Mouse (Mus musculus): ENCODE data around the gene Dock10. TPM values are rescaled to one million over a fixed set of nuclear protein-coding genes. Genes with fewer than 3 reads are reported as not detected.
A peak's percentile ranks its signal among the peaks of the same experiment; 100 is the strongest.

Dock10 gene
- polyA plus RNA-seq, 1 experiment, result 43.0 TPM

DNA sequence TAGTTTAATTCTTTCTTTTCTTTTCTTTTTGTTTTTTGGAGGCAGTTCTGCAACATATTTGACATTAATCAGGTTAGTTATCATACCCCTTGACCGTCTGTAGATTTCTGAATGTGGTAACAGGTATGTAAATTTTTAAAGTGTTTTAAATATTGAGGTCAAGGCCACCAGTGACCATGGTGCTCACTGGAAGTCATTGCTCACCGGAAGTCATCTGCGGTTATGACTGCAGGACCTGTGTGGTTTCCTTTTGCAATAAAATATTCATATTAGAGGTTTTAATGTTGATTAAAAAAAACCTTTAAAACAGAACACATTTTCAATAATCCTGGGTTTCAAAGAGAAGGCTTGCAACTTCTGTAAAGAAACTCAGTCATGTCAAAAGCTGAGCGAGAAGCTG, 28.2 kb downstream of the Dock10 start:
- no peak for DNase-seq (ENCODE audit: extremely low spot score in 1 of 2, low spot score in 1 of 2)

DNA sequence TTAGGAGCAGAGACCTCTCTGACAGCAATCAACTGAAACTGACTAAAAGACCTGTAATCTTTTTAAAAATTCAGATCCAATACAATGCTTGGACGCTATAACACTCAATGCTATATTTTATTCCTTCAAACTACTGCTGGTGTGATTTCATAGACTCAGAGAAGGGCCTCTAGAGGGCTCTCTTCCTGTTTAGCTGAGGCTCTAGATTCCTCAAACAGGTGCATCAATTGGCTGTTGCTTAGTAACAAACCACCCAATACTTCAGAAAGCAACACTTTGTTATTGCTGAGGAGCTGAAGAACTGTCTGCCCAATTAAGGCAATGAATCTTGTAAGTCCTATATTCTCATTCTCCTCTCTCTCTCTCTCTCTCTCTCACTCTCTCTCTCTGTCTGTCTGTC, 30.1 kb downstream of the Dock10 start:
- no peak for DNase-seq (ENCODE audit: extremely low spot score in 1 of 2, low spot score in 1 of 2)

DNA sequence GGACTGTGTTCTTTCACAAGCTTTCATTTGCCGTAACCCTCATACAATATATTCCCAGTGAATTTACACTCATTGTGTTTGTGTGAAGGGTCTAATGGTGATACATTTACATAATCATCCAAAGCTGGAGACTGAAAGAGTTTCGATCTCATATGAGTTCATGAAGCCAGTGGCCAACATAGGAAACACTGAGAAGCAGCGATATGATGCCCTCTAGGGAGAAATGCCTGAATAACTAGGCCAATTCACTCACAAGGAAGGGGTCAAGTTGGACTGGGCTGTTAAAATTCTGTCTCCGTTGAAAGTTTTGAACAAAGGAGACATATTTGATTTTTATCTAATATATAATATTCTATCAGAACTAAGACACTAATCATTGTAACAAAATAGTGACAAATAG, 30.9 kb downstream of the Dock10 start:
- no peak for DNase-seq (ENCODE audit: extremely low spot score in 1 of 2, low spot score in 1 of 2)

DNA sequence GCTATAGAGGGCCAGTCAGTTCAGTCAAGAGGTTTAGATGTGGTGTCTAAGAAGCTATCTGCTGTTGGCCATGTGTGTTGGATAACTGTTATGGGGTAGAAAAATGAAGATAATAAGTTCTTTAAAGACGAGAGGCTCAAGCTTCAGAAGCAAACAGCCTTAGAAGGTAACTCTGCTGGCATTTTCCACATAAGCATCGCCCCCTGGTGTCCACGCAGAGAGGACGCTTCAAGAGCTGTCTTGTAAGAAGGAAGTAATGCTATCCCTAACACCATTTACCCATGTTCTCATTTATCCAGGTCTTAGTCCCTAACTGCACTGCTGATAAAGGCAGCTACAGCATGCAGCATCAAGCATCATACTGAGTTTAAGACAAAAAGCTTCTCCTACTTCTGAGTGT, 35.7 kb downstream of the Dock10 start:
- peak in 1 of 2 experiments; percentile 64 for DNase-seq (ENCODE audit: extremely low spot score in 1 of 2, low spot score in 1 of 2)

DNA sequence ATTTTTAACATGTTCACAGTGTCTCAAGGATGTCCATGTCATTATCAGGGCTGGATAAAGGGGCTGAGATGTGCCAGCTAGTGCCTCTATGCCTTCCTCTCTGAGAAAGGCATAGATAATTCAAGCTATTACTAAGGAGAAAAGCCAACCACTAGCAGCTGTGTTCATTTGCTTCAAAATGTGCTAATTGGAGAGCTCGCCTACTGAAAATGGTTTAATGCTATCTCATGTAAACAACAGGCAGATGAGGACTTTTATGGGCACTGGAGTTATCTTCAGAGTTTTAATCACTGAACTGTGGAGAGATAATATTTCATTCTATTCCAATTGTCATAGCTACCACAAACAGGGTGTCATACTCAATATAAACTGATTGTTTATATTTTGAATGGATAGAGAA, 36.3 kb downstream of the Dock10 start:
- DNase-seq (ENCODE audit: extremely low spot score in 1 of 2, low spot score in 1 of 2), result no peak

DNA sequence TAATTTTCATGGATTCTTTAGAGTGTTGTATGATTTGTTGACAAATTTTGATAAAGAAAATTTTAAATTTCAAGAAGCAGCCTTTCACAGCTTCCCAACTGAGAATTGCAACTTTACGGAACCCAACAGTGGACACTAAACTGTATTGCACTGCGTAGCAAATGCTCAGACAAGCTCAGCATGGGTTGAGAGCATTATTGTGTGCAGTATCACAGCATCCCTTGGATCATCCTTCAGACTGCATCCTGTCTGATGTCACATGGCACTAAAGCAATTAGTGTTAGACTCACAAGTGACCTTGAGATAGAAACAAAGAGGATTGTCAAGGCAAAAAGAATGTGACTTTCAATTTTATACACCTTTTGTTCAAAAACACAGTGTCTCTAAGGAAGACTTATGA, 37.1 kb downstream of the Dock10 start:
- no peak for DNase-seq (ENCODE audit: extremely low spot score in 1 of 2, low spot score in 1 of 2)

DNA sequence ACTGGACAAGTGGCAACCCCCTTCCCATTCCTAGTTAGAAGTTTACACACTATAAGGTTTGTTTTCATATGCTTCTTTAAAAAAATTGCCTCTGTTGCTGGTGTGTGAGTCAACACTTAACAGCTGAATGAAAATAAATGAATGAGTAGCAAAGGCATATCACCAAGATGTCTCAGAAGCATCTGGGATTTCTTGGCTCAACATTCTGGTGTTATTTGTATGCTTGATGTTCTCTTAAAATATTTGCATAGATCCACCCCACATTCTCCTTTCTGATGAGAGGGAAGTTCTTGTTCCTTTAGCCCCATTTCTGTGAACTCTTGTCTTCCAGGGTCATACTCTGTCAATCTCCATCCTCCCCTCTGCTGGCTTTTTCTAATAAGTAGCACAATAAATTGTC, 38.2 kb downstream of the Dock10 start:
- peak in 1 of 2 experiments; percentile 20 for DNase-seq (ENCODE audit: extremely low spot score in 1 of 2, low spot score in 1 of 2)

DNA sequence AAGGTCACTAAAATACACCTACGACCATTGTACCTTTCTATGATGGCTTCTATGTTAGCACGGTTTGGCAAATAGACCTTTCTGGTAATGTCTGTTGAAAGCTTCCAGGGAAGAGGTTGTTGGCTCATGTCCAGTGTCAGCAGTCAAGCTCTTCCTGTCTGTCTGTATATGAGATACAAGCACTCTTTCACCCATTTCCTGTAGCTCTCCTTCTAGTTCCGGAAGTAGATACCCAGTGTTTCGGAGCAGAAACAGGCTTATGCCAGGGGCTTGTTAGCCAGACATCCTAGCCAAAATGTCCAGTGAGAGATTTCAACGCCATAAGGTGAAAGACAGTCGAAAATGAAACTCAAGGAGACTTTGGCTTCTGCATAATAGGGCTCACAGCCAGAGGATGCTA, 38.9 kb downstream of the Dock10 start:
- no peak for DNase-seq (ENCODE audit: extremely low spot score in 1 of 2, low spot score in 1 of 2)

DNA sequence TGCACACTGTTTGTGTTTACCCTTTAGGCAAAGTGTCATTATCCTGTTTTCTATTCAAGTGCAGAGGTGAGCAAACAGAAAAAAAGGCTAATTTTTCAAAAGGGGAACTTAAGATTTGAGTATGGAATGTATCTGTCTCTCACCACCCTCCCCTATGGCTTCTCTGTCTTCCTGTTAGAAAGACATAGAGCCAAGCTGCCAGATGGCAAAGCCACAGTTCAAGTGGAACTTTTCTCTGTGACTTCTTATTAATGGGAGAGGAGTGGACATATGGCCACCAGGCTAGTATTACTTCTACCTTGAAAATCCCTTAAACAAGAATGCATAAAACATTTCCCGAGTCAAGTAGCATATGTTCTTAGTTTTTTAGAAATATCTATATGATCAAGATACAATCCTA, 39.7 kb downstream of the Dock10 start:
- no peak for DNase-seq (ENCODE audit: extremely low spot score in 1 of 2, low spot score in 1 of 2)

DNA sequence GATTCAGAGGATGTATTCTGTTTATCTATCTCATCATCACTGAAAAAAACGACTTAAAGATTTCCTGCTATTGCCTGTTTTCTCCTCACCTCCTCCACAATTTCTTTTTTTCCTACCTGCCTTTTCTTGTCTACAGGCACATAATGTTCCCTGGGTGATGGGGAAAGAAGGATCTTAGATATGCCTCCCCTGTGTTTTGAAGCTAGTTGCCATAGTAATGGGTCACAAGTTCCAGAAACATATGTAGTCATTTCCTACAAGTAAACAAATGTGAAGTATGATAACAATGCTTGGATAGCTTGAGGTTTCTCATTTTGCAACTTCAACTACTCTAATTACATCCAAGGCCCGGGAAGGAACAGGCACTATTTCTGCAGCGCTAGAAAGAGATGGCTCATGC, 42.4 kb downstream of the Dock10 start:
- DNase-seq (ENCODE audit: extremely low spot score in 1 of 2, low spot score in 1 of 2), result no peak

DNA sequence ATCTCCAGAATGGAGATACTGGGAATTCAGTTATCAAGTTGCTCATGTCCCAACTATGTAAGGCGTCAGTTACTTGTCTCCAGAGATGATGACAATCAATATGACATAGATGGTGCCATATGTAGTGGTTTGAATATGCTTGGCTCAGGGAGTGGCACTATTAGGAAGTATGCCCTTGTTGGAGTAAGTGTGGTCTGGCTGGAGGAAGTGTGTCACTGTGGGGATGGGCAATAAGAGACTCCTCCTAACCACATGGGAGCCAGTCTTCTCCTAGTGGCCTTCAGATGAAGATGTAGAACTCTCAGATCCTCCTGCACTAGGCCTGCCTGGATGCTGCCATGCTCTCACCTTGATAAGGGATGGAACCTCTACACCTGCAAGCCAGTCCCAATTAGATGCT, 44.4 kb downstream of the Dock10 start:
- no peak for DNase-seq (ENCODE audit: extremely low spot score in 1 of 2, low spot score in 1 of 2)

DNA sequence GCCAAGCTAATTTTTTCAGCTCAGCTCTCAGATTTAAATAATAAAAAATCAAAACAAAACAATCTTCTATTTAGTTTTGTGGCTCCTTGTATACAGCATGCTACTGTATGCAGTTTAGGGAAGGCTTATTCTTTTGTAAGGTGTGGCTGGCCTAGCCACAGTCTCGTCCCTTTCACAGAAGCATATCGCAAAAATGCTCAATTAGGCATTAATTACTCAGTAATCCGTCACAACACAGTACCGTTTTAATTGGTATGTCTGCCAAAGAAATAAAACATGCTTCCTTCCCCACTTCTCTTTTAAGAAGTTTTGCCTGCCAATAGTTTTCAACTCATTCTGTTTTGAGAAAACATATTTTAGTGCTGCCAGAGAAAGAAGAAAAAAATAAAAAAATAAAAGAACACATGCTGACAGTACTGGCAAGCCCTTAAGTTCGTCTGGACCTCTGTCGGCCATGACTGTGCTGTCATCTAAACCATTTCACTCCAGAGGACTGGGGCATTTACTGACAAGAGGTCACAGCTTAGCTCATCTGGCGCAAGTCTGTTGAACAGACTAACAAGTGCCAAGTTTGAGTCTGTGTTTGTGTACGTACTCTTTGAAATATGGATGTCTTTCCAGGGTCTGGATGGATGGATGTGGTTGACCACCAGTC, 47.6 kb downstream of the Dock10 start:
- no peak for DNase-seq (ENCODE audit: extremely low spot score in 1 of 2, low spot score in 1 of 2)

DNA sequence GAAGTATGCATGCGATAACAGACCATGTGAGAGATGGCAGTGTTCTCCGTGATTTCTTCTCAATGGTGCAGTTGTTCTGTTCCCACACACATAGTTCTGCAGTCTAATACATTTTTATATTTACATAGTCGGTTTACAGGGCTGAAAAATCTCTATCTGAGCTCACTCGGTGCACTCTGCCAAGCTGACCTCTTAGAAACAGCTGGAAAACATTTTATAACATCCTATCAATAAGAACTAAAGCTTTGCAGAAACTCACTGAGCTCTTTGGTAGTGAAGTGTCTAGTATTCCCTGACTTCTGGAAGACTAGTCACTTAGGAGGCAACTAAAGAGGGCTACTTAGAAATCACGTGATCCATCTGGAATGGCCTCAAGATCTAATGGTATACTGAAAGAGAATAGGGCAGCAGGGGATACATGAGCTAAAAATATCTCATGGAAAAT, 48.2 kb downstream of the Dock10 start:
- no peak for DNase-seq (ENCODE audit: extremely low spot score in 1 of 2, low spot score in 1 of 2)

DNA sequence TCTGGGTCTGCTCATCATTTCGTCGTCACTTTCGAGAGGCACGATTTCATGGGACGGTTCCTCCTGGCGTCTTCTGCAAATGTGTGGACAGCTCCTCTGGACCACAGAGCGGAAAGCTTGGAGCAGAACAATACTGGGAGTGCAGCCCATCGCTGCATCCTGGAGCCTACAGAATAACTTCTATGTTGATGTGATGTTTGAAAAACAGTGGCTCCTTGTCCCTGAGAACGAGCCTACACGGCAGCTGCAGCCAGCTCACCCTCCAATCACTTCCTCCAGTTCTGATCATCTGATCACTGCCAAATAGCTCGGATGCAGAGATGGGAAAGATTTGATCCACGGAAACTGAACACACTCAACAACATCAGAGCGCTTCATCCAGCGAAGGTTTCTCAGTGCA, 49.0 kb downstream of the Dock10 start:
- DNase-seq (ENCODE audit: extremely low spot score in 1 of 2, low spot score in 1 of 2), result peak in 1 of 2 experiments; percentile 33

DNA sequence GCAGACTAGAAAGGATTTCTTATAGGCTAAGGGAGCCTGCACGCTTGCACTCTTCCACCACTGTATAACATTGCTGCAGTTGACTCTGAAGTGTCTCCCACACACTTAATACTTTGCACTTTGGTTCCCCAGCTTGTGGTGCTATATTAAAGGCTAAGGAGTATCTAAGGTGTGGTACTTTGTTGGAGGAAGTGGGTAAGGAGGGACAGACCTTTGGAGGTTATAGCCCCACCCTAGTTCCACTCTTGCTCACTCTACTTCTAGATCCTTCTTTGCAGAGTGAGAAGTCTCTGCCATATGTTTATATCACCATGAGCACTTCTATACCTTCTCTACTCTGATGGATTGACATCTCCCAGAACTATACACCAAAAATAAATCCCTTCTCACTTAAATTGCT, 55.0 kb downstream of the Dock10 start:
- DNase-seq (ENCODE audit: extremely low spot score in 1 of 2, low spot score in 1 of 2), result no peak

DNA sequence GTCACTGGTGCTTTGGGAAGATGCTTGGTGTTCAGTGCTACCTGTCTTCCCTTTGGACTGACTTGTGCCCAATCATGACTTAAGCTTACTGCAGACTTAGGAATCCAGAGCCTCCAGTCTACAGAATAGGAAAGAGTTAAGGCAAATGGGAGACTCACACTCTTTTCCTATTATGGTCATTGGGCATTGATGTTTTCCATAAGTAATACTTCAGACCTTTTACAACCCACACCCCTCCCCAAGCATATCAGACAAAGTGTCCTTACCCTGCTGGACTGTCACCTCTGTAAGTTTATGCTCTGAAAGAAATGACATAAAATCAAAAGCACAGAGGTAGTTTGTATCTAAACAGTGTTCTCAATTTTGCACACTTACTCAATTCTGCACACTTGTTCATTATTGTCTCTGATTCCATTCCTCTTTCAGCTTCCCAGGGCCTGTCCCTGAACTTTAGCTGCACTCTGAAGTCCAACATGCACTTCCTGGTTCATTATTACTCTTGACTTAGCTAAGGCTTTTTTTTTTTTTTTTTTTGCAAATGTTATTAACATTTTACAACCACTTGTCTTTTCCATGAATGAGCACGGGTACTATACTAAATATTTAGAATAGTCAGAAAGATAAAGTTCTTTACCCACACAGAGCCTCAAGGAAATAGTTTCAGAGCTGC, 82.2 kb downstream of the Dock10 start:
- DNase-seq (ENCODE audit: extremely low spot score in 1 of 2, low spot score in 1 of 2), result no peak

DNA sequence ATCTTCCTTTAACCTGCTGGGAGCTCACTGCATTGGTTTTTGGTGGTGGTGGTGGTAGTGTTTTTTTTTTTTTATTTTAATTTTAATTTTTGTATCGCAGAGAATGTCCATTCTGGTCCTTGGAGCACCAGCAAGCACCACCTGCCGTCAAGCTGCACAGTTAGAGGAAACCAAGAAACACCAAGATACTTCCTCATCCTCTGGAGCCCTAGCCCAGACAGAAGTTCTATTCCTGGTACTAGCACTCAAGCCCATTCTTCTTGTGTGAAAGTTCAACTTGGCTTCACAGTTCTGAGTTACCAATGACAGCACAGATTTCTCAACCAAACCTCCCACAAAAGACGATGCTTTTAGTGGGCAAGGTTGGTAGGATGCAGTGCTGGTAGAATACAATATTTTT, 86.6 kb downstream of the Dock10 start:
- DNase-seq (ENCODE audit: extremely low spot score in 1 of 2, low spot score in 1 of 2), result no peak

DNA sequence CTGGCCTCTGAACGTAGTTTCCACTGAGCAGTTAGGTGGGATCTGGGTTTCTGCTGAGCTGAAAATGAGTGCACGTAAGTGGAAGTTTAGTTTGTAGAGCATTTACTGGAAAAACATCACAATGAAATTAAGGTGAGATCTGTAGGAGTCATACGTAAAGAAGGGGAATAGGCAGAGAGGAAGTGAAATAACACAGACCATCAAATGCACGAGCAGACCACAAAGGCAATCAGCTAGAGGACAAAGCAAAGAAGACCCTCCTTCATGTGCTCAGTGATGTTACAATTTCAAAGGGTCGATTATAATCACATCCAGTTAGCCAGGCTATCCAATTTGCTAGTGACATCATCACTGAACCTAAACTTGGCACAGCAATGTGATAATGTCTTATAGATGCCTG, 87.3 kb downstream of the Dock10 start:
- no peak for DNase-seq (ENCODE audit: extremely low spot score in 1 of 2, low spot score in 1 of 2)

DNA sequence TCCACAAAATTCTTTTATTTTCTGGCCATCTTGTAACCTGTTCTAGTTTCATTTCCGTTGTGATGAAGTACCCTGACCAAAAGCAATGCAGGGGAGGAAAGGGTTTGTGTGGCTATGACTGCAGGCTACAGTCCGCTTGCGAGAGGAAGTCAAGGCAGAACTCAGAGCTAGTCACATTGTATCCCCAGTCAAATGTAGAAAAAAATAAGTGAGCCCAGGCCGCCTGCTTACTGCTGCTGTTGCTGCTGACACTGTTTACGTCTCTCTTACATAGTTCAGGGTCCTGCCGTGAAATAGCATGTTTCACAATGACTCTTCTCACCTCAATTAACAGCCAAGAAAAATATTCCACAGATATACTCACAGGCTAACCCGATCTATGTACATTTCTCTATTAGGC, 87.9 kb downstream of the Dock10 start:
- no peak for DNase-seq (ENCODE audit: extremely low spot score in 1 of 2, low spot score in 1 of 2)

DNA sequence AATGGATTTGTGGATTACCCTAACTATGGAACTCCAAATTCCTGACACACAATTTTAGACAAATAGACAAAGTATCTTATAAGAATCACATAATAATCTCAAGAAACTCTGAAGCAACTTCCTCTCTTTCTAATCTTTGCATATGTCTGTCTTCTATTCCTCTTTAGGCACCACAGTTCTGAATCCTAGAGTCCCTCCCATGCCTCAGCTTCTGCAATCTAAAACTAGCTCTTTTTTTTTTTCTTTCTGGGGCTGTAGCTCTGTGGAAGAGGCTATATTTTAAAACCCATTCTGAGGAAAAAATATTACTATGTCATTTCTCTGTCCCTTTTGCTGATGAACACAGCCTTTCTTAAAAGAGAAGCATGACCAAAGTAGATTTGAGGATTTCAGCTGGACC, 92.6 kb downstream of the Dock10 start:
- DNase-seq (ENCODE audit: extremely low spot score in 1 of 2, low spot score in 1 of 2), result no peak

DNA sequence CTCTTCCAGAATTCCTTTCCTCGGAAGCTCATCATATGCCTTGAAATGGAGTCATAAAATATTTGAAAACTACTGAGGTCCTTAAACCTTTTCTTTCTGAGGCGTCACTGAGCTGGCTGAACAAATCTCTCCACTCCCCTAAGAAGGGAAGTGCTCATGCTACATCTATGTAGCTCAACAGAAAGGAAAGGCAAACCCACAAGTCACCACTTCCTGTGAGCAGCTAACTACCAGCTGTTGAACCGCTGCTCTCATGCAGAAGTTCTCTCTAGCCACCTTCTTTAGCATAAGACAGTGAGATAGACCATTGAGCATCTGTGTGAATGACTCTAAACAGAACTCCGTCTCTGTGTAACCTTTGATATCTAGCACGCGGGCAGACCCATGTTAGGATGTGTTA, 93.2 kb downstream of the Dock10 start:
- DNase-seq (ENCODE audit: extremely low spot score in 1 of 2, low spot score in 1 of 2), result no peak

DNA sequence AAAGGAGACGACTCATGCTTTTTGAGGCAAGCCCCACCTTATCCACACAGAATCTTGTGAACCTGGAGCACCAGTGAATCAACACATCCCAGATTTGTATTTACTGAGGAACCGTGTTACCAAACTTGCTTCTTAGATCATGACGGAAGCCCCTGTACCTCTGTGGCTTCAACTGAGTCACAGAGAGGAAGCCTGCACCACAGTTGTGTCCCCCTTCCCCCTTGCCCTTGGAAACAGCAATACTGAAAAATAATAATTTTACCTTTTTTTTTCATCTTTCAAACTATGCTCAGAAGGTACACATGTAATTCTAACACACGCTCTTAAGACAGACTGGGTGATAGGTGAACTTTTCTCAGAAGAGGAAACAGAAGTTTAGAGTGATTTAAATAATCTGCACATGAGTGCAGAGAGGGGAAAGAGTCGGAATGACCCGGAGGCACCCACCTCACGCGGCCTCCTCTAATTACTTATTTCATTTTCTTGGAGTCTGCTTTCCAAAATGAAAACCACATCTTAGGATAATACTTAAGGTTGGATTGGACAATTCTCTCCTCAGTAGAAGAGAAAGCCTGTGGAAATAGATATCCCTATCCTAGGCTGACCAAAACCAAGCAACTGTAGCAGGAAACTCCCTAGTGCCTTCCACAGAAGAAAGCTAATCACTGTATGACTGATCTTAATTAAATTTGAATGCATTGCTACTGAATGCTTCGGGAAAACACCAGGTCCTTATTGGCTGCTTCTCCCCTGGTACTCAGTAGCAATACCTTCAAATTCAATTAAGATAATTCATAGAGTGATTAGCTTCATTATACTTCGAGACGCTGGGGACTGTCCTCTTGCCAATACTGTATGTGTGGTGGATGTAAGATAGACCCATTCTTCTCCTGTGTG, 96.6 kb downstream of the Dock10 start:
- no peak for DNase-seq (ENCODE audit: extremely low spot score in 1 of 2, low spot score in 1 of 2)

All from frontal cortex, adult 2 months (tissue).